Mouse (Mus musculus) common myeloid progenitor, adult 5-6 weeks (primary cell): ENCODE data around the gene Sh2d1b2. TPM values are rescaled to one million over a fixed set of nuclear protein-coding genes. Genes with fewer than 3 reads are reported as not detected.
A peak's percentile ranks its signal among the peaks of the same experiment; 100 is the strongest.

Source experiments
- ATAC-seq: replicated peaks from 2 replicates; pipeline ENCODE4 v1.8.0; 2016; ENCODE audit warnings: low read depth, mild to moderate bottlenecking, moderate TSS enrichment, inconsistent platforms; ENCODE audit not compliant: poor library complexity, severe bottlenecking
- total RNA-seq: library from RNA; stranded (forward); fragments of 200-1000, 187-1606 nt; gene quantifications from 2 replicates; pipeline ENCODE4 v1.2.3, GENCODE M21; 2017

The Sh2d1b2 gene
- total RNA-seq, result not detected in 2 replicates

GRCm38 (mm10) chr1:170232688-170233087 lies at the start of gene Sh2d1b2:
Gene Sh2d1b2 (plus strand): TSS chr1:170232749.
- ATAC-seq, result peak; percentile 77

- ATAC-seq, result peak; percentile 42; the same call in 1 of the 2 replicates
Measured at GRCm38 (mm10) chr1:170185137-170185536, 47.4 kb upstream of the Sh2d1b2 start.

- ATAC-seq, result no peak
Measured at GRCm38 (mm10) chr1:170186531-170186930, 46.0 kb upstream of the Sh2d1b2 start.

GRCm38 (mm10) chr1:170188601-170189000 lies 43.9 kb upstream of the Sh2d1b2 start:
- ATAC-seq, result no peak

- ATAC-seq, result no peak
Measured at GRCm38 (mm10) chr1:170190225-170190624, 42.3 kb upstream of the Sh2d1b2 start.

GRCm38 (mm10) chr1:170191925-170192324 lies 40.6 kb upstream of the Sh2d1b2 start:
- no peak for ATAC-seq

GRCm38 (mm10) chr1:170196211-170196610 lies 36.3 kb upstream of the Sh2d1b2 start:
- no peak for ATAC-seq

- peak; percentile 77; the same call in 1 of the 2 replicates for ATAC-seq
Measured at GRCm38 (mm10) chr1:170200379-170200778, 32.2 kb upstream of the Sh2d1b2 start.

- no peak for ATAC-seq
Measured at GRCm38 (mm10) chr1:170206395-170206794, 26.2 kb upstream of the Sh2d1b2 start.

GRCm38 (mm10) chr1:170213181-170213879 lies 19.2 kb upstream of the Sh2d1b2 start:
- ATAC-seq, result no peak

GRCm38 (mm10) chr1:170214383-170214756 lies 18.2 kb upstream of the Sh2d1b2 start:
- no peak for ATAC-seq

GRCm38 (mm10) chr1:170214757-170215522 lies 17.6 kb upstream of the Sh2d1b2 start, which contains the start of gene Uhmk1:
Gene Uhmk1 (minus strand): TSS chr1:170215397.
- ATAC-seq, result peak; percentile 91

- no peak for ATAC-seq
Measured at GRCm38 (mm10) chr1:170215590-170215989, 17.0 kb upstream of the Sh2d1b2 start.

GRCm38 (mm10) chr1:170218091-170218884 lies 14.3 kb upstream of the Sh2d1b2 start:
- peak; percentile 78 for ATAC-seq

GRCm38 (mm10) chr1:170220351-170220750 lies 12.2 kb upstream of the Sh2d1b2 start:
- ATAC-seq, result no peak

GRCm38 (mm10) chr1:170223276-170223675 lies 9.3 kb upstream of the Sh2d1b2 start:
- ATAC-seq, result no peak

- ATAC-seq, result no peak
Measured at GRCm38 (mm10) chr1:170245016-170245415, 12.5 kb downstream of the Sh2d1b2 start.

- no peak for ATAC-seq
Measured at GRCm38 (mm10) chr1:170254893-170255559, 22.5 kb downstream of the Sh2d1b2 start.

GRCm38 (mm10) chr1:170255560-170255910 lies 23.0 kb downstream of the Sh2d1b2 start:
- ATAC-seq, result peak; percentile 100

GRCm38 (mm10) chr1:170270281-170270680 lies 37.7 kb downstream of the Sh2d1b2 start:
- peak; percentile 51 for ATAC-seq
